Mouse (Mus musculus) adrenal gland, postnatal 0 days (tissue): ENCODE measurements around the gene Chac1. TPM values are rescaled to one million over a fixed set of nuclear protein-coding genes. Genes with fewer than 3 reads are reported as not detected.

Source experiments
- polyA plus RNA-seq: library from polyadenylated mRNA; unstranded; fragments of >200 nt; fragmentation: Nextera tagmentation; extraction: Ambion mirVana; gene quantifications from 2 replicates; pipeline ENCODE4 v1.2.1, GENCODE M21; 2015

Chac1 gene
- 1.6 and 1.9 TPM in 2 replicates for polyA plus RNA-seq

GRCm38 (mm10) chr2:119350555-119351486 lies at the start of gene Chac1:
TSS of gene Chac1 (plus strand) at chr2:119351229.

GRCm38 (mm10) chr2:119325568-119326143 lies 25.4 kb upstream of the Chac1 start, which contains the start of gene Dll4:
TSS of gene Dll4 (plus strand) at chr2:119325784.

Other genes starting within 250 kb of the Chac1 start
- 8.4 and 12.4 TPM in 2 replicates for gene Rad51, start 238.4 kb upstream of the Chac1 start, polyA plus RNA-seq
- 20.4 and 34.4 TPM in 2 replicates for gene Rmdn3, start 194.2 kb upstream of the Chac1 start, polyA plus RNA-seq
- gene Gchfr, start 183.5 kb upstream of the Chac1 start, polyA plus RNA-seq: 10.2 and 27.5 TPM in 2 replicates
- 0.08 and 0.13 TPM in 2 replicates for gene Gm14137, start 176.7 kb upstream of the Chac1 start, polyA plus RNA-seq
- 36.7 and 40.2 TPM in 2 replicates for gene Zfyve19, start 142.6 kb upstream of the Chac1 start, polyA plus RNA-seq
- 14.5 and 16.4 TPM in 2 replicates for gene Dnajc17, start 142.4 kb upstream of the Chac1 start, polyA plus RNA-seq
- 0.16 TPM in 1 of 2 replicates, not detected in the other for gene Ppp1r14d, start 121.3 kb upstream of the Chac1 start, polyA plus RNA-seq
- gene Spint1, start 113.9 kb upstream of the Chac1 start, polyA plus RNA-seq: 2.1 and 4.0 TPM in 2 replicates
- 1.6 and 2.7 TPM in 2 replicates for gene Rhov, start 80.0 kb upstream of the Chac1 start, polyA plus RNA-seq
- gene Vps18, start 62.5 kb upstream of the Chac1 start, polyA plus RNA-seq: 10.4 and 14.2 TPM in 2 replicates
- 2.7 and 4.3 TPM in 2 replicates for gene Dll4, start 25.4 kb upstream of the Chac1 start, polyA plus RNA-seq
- gene Ino80, start 126.5 kb downstream of the Chac1 start, polyA plus RNA-seq: 2.4 TPM in 2 replicates
- 0.51 and 0.91 TPM in 2 replicates for gene Exd1, start 196.4 kb downstream of the Chac1 start, polyA plus RNA-seq
- 66.1 and 79.1 TPM in 2 replicates for gene Chp1, start 196.5 kb downstream of the Chac1 start, polyA plus RNA-seq